Mouse (Mus musculus): ENCODE measurements at regions not wholly inside any gene's neighbourhood (a gene's known extent, or its start where the extent isn't known, plus 50 kb on each side); places are given as distances from the start of the nearest gene placed in this dataset.
A peak's percentile ranks its signal among the peaks of the same experiment; 100 is the strongest.

DNA sequence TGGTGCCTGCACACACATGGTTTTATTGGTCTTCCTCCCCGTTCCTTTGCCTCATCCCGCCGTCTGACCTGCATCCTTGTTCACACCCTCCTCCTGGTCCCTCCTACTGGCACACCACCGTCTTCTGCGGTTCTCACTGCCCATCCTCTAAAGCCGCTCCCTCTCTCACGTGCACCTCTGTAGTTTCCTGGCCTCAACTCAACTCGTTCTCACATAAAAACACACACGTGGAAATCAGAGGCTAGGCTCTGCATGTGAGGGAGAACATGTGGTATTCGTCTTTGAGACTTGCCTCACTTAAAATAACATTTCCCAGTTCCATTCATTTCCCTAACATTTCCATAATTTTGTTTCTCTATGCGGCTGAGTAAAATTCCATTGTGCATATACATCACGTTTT, 69.5 kb downstream of the Aldh8a1 start:
- Histone ChIP-seq H3K27ac (no peak overlapping the region), H3K9ac (ENCODE audit: low read depth, low read length) (no peak overlapping the region), H3K36me3 (ENCODE audit: insufficient read depth, low read length) (no peaks in the 10 kb centered on the region), H3K4me3 (replicated peaks; ENCODE audit: low read depth, low read length) (no peak overlapping the region), H3K4me1 (replicated peaks; ENCODE audit: insufficient read depth, low read length) (no peaks in the 10 kb centered on the region), H3K27me3 (ENCODE audit: insufficient read depth, low read length) (no peaks in the 10 kb centered on the region), H3K9me3 (replicated peaks; ENCODE audit: low read length) (0 out of 2 replicates have a peak, but pooled peaks cover 3% of the 10 kb centered on the region), H3K4me2 (ENCODE audit: low read length) (no peak overlapping the region)
- 46% methylated on average over 12 of the region's 12 CpGs for WGBS
- ATAC-seq (replicated peaks; ENCODE audit: low FRiP score, low read depth): no peak
- peak; percentile 60 for DNase-seq (ENCODE audit: low spot score)
- TF ChIP-seq CTCF (IDR thresholded peaks at IDR 0.05; ENCODE audit: low read depth): no peak

DNA sequence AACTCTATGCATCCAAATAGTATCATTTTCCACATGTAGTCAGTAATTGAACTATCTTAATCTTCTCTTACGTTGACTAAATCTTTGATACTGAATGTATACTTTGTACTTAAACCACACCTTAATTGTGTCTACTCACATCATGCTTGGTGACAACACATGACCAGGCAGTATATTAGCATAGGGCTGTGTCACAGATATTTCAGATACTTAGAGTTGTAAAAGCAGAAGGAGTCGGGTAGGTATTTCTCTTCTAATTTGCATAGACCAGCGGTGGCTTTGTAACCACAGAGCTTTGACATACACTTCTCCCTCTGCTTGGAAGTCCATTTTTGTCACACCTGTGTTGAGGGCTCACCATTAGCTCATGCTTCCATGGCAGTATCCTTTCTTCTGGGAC, 71.0 kb downstream of the Aldh8a1 start:
- Histone ChIP-seq H3K4me3 (replicated peaks; ENCODE audit: low read depth, low read length) (no peak overlapping the region), H3K36me3 (ENCODE audit: insufficient read depth, low read length) (no peaks in the 10 kb centered on the region), H3K27ac (no peak overlapping the region), H3K4me2 (ENCODE audit: low read length) (no peak overlapping the region), H3K4me1 (replicated peaks; ENCODE audit: insufficient read depth, low read length) (no peaks in the 10 kb centered on the region), H3K27me3 (ENCODE audit: insufficient read depth, low read length) (no peaks in the 10 kb centered on the region), H3K9me3 (replicated peaks; ENCODE audit: low read length) (0 out of 2 replicates have a peak, but pooled peaks cover 3% of the 10 kb centered on the region), H3K9ac (ENCODE audit: low read depth, low read length) (no peak overlapping the region)
- ATAC-seq (replicated peaks; ENCODE audit: low FRiP score, low read depth): no peak
- no peak for DNase-seq (ENCODE audit: low spot score)
- no peak for TF ChIP-seq CTCF (IDR thresholded peaks at IDR 0.05; ENCODE audit: low read depth)
- 88% methylated on average over 3 of the region's 3 CpGs for WGBS

- 80% methylated on average over 5 of the region's 5 CpGs for whole genome bisulfite sequencing
- H3K4me2 ChIP-seq (ENCODE audit: low read length): no peak overlapping the region
- H3K4me1 ChIP-seq (replicated peaks; ENCODE audit: insufficient read depth, low read length): no peaks in the 10 kb centered on the region
- DNase-seq (ENCODE audit: low spot score) (no peak), ATAC-seq (replicated peaks; ENCODE audit: low FRiP score, low read depth) (no peak)
- no peaks in the 10 kb centered on the region for H3K36me3 ChIP-seq (ENCODE audit: insufficient read depth, low read length)
- no peak overlapping the region for H3K4me3 ChIP-seq (replicated peaks; ENCODE audit: low read depth, low read length)
- H3K27me3 ChIP-seq (ENCODE audit: insufficient read depth, low read length): no peaks in the 10 kb centered on the region
- TF ChIP-seq CTCF (IDR thresholded peaks at IDR 0.05; ENCODE audit: low read depth): no peak
- H3K27ac ChIP-seq: no peak overlapping the region
- H3K9ac ChIP-seq (ENCODE audit: low read depth, low read length): no peak overlapping the region
- H3K9me3 ChIP-seq (replicated peaks; ENCODE audit: low read length): 0 out of 2 replicates have a peak, but pooled peaks cover 3% of the 10 kb centered on the region
Observed at GRCm38 (mm10) chr10:21448942-21449341, 71.9 kb downstream of the Aldh8a1 start.

- no peak for ATAC-seq (replicated peaks; ENCODE audit: low FRiP score, low read depth)
- H3K9me3 ChIP-seq (replicated peaks; ENCODE audit: low read length): 0 out of 2 replicates have a peak, but pooled peaks cover 3% of the 10 kb centered on the region
- no peak overlapping the region for H3K4me3 ChIP-seq (replicated peaks; ENCODE audit: low read depth, low read length)
- no peak overlapping the region for H3K9ac ChIP-seq (ENCODE audit: low read depth, low read length)
- no peak for DNase-seq (ENCODE audit: low spot score)
- 95% methylated on average over 2 of the region's 2 CpGs for WGBS
- TF ChIP-seq CTCF (IDR thresholded peaks at IDR 0.05; ENCODE audit: low read depth): no peak
- no peak overlapping the region for H3K4me2 ChIP-seq (ENCODE audit: low read length)
- no peaks in the 10 kb centered on the region for H3K27me3 ChIP-seq (ENCODE audit: insufficient read depth, low read length)
- no peaks in the 10 kb centered on the region for H3K36me3 ChIP-seq (ENCODE audit: insufficient read depth, low read length)
- no peaks in the 10 kb centered on the region for H3K4me1 ChIP-seq (replicated peaks; ENCODE audit: insufficient read depth, low read length)
- H3K27ac ChIP-seq: no peak overlapping the region
Observed at GRCm38 (mm10) chr10:21452611-21453010, 75.5 kb downstream of the Aldh8a1 start.

DNA sequence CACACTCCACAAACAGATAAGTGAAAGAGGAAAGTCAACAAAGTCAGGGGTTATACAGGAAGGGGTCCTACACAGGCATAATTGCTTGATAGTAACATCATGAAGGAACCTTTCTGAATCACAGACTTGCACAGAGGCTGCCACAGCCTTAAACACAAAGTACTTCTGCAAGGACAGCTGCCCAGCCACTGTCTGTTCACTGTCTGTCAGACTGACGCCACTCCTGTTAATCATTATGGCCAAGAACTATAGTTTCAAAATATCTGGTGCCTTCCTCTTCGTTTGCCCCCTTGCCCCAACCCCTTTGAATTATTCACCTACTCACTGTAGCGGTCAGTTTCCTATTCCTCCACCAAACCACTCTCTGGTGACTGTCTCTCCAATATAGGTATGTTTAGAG, 76.4 kb downstream of the Aldh8a1 start:
- Histone ChIP-seq H3K4me2 (ENCODE audit: low read length) (no peak overlapping the region), H3K36me3 (ENCODE audit: insufficient read depth, low read length) (no peaks in the 10 kb centered on the region), H3K9me3 (replicated peaks; ENCODE audit: low read length) (0 out of 2 replicates have a peak, but pooled peaks cover 3% of the 10 kb centered on the region), H3K9ac (ENCODE audit: low read depth, low read length) (no peak overlapping the region), H3K4me1 (replicated peaks; ENCODE audit: insufficient read depth, low read length) (no peaks in the 10 kb centered on the region), H3K4me3 (replicated peaks; ENCODE audit: low read depth, low read length) (no peak overlapping the region), H3K27ac (no peak overlapping the region), H3K27me3 (ENCODE audit: insufficient read depth, low read length) (no peaks in the 10 kb centered on the region)
- TF ChIP-seq CTCF (IDR thresholded peaks at IDR 0.05; ENCODE audit: low read depth): no peak
- DNase-seq (ENCODE audit: low spot score) (no peak), ATAC-seq (replicated peaks; ENCODE audit: low FRiP score, low read depth) (no peak)
- 62% methylated on average over 3 of the region's 3 CpGs for WGBS

DNA sequence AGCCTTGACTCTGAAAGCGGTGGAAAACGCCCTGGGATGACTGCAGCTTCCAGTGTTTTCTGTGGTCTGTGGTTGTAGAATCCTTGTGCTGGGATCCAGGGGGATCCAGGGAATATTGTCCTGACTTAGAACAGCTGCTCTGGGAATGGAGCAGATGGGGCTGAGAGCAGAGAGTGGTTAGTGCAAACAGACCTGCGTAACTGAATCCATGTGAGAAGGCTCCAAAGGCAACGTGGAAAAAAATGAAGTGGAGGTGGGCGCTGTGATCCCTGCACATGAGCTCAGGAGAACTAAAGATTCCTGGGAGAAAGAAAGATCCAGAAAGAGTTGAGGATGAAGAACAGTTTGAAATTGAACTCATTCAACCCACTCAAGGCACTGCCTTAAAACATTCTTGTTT, 77.1 kb downstream of the Aldh8a1 start:
- Histone ChIP-seq H3K36me3 (ENCODE audit: insufficient read depth, low read length) (no peaks in the 10 kb centered on the region), H3K9me3 (replicated peaks; ENCODE audit: low read length) (0 out of 2 replicates have a peak, but pooled peaks cover 3% of the 10 kb centered on the region), H3K4me3 (replicated peaks; ENCODE audit: low read depth, low read length) (no peak overlapping the region), H3K4me2 (ENCODE audit: low read length) (no peak overlapping the region), H3K9ac (ENCODE audit: low read depth, low read length) (no peak overlapping the region), H3K27me3 (ENCODE audit: insufficient read depth, low read length) (no peaks in the 10 kb centered on the region), H3K4me1 (replicated peaks; ENCODE audit: insufficient read depth, low read length) (no peaks in the 10 kb centered on the region), H3K27ac (no peak overlapping the region)
- DNase-seq (ENCODE audit: low spot score): no peak
- no peak for ATAC-seq (replicated peaks; ENCODE audit: low FRiP score, low read depth)
- WGBS: 75% methylated on average over 5 of the region's 5 CpGs
- no peak for TF ChIP-seq CTCF (IDR thresholded peaks at IDR 0.05; ENCODE audit: low read depth)

DNA sequence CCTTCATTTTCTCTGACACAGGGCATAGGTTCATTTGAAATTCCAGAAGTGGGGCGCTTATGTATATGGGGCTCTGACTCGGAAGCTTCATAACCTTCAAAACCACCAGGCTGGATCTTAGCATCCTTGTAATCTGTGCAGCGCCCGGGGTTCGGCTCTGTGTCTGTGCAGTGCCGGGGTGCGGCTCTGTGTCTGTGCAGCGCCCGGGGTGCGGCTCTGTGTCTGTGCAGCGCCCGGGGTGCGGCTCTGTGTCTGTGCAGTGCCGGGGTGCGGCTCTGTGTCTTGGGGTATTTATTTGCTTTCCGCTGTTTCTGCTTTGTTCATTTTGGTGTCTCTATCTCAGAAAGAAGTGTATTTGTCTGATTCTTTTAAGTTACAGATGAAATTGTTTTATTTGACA, 77.7 kb downstream of the Aldh8a1 start:
- Histone ChIP-seq H3K9ac (ENCODE audit: low read depth, low read length) (no peak overlapping the region), H3K27ac (no peak overlapping the region), H3K27me3 (ENCODE audit: insufficient read depth, low read length) (no peaks in the 10 kb centered on the region), H3K36me3 (ENCODE audit: insufficient read depth, low read length) (no peaks in the 10 kb centered on the region), H3K9me3 (replicated peaks; ENCODE audit: low read length) (0 out of 2 replicates have a peak, but pooled peaks cover 3% of the 10 kb centered on the region), H3K4me3 (replicated peaks; ENCODE audit: low read depth, low read length) (no peak overlapping the region), H3K4me1 (replicated peaks; ENCODE audit: insufficient read depth, low read length) (no peaks in the 10 kb centered on the region), H3K4me2 (ENCODE audit: low read length) (no peak overlapping the region)
- 92% methylated on average over 16 of the region's 16 CpGs for WGBS
- no peak for ATAC-seq (replicated peaks; ENCODE audit: low FRiP score, low read depth)
- no peak for DNase-seq (ENCODE audit: low spot score)
- no peak for TF ChIP-seq CTCF (IDR thresholded peaks at IDR 0.05; ENCODE audit: low read depth)
